Mouse (Mus musculus) midbrain, embryonic 16.5 days (tissue): Measurements from ENCODE around the gene Adgrv1. TPM values are rescaled to one million over a fixed set of nuclear protein-coding genes. Genes with fewer than 3 reads are reported as not detected.
A peak's percentile ranks its signal among the peaks of the same experiment; 100 is the strongest.

Experiments used
- ATAC-seq: fragments of 200-750 bp; cut with Nextera tagmentation; 2 replicates; pipeline ENCODE4 v1.8.0; 2017; ENCODE audit warnings: moderate TSS enrichment
- H3K27ac ChIP-seq: fragments of 300-500 bp; sonication (generic); 2 replicates; pipeline ENCODE4 v1.5.1; 2014; ENCODE audit warnings: mild to moderate bottlenecking, low read length, mixed read lengths
- H3K27me3 ChIP-seq: fragments of 300-500 bp; sonication (generic); 2 replicates; pipeline ENCODE4 v1.6.1; 2014; ENCODE audit warnings: low read depth, low read length, mixed read lengths; ENCODE audit not compliant: control insufficient read depth, insufficient read depth
- H3K36me3 ChIP-seq: fragments of 300-500 bp; sonication (generic); 2 replicates; pipeline ENCODE4 v1.6.1; 2014; ENCODE audit warnings: mild to moderate bottlenecking, low read length, moderate library complexity, mixed read lengths; ENCODE audit not compliant: control insufficient read depth, insufficient read depth
- H3K4me1 ChIP-seq: fragments of 300-500 bp; sonication (generic); 2 replicates; pipeline ENCODE4 v1.6.1; 2014; ENCODE audit warnings: mild to moderate bottlenecking, low read length, mixed read lengths; ENCODE audit not compliant: control insufficient read depth, insufficient read depth
- H3K4me2 ChIP-seq: fragments of 300-500 bp; sonication (generic); 2 replicates; pipeline ENCODE4 v1.6.1; 2014; ENCODE audit warnings: mild to moderate bottlenecking, low read length, mixed read lengths
- H3K4me3 ChIP-seq: fragments of 300-500 bp; sonication (generic); 2 replicates; pipeline ENCODE4 v1.5.1; 2014; ENCODE audit warnings: low read depth, mild to moderate bottlenecking, low read length, moderate library complexity, mixed read lengths
- H3K9ac ChIP-seq: fragments of 300-500 bp; sonication (generic); 2 replicates; pipeline ENCODE4 v1.6.1; 2014; ENCODE audit warnings: low read depth, low read length, mixed read lengths
- H3K9me3 ChIP-seq: fragments of 300-500 bp; sonication (generic); replicated peaks from 2 replicates; pipeline ENCODE4 v1.6.1; 2014; ENCODE audit warnings: mild to moderate bottlenecking, low read length, mixed read lengths; ENCODE audit not compliant: control insufficient read depth, poor library complexity, severe bottlenecking
- WGBS: fragments of 180-500 bp; shearing (Covaris S2); extraction: QIAGEN DNeasy Blood & Tissue Kit; methylation state at CpG from one replicate; pipeline ENCODE4 v1.1.7; 2014; 5-methylcytosine and 5-hydroxymethylcytosine counted together
- polyA plus RNA-seq: library from polyadenylated mRNA; unstranded; fragments of >200 nt; fragmentation: Nextera tagmentation; extraction: Ambion mirVana; gene quantifications from 2 replicates; pipeline ENCODE4 v1.2.1, GENCODE M21; 2015

The Adgrv1 gene
- polyA plus RNA-seq, 1 experiment from 2014 or later = 6.6 TPM

GRCm38 (mm10) chr13:81144434-81144833 is 488.5 kb downstream of the Adgrv1 start:
- H3K4me1 ChIP-seq = no peaks in the 10 kb centered on the region
- no peaks in the 10 kb centered on the region for H3K27me3 ChIP-seq
- no peak overlapping the region for H3K4me2 ChIP-seq
- no peak overlapping the region for H3K4me3 ChIP-seq
- no peak for ATAC-seq
- no peak overlapping the region for H3K9ac ChIP-seq
- H3K27ac ChIP-seq = no peak overlapping the region
- no peaks in the 10 kb centered on the region for H3K36me3 ChIP-seq
- 85% methylated on average over 1 of the region's 1 CpGs for WGBS
- H3K9me3 ChIP-seq = no peaks in the 10 kb centered on the region

DNA sequence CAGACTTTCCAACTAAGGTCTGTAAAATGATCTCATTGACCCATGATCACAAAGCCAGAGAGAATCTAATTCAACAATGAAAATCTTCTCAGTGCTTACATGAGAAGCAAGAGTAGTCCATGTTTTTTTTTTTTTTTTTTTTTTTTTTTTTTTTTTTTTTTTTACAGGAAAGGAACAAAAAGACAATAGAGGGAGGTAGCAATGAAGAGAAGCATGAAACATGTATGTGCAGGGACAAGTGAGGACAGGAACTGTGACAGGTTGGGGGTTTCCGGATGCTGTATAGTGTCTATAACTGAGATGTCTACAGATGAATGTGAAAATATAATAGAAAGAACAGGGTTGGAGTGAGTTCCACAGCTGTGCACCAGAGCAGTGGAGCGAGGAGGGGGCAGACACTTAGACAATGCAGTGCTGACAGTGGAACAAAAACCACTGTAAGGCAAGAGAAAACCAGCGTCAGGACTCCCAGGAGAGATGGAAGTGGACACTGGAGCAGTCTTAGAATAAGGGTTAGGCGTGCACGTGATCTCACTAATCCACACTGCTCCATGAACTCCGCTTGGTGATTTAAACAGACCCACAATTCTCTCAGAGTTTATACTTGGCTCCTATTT is 490.6 kb downstream of the Adgrv1 start:
- ATAC-seq = no peak
- H3K9me3 ChIP-seq = no peaks in the 10 kb centered on the region
- H3K36me3 ChIP-seq = no peaks in the 10 kb centered on the region
- no peak overlapping the region for H3K4me3 ChIP-seq
- no peaks in the 10 kb centered on the region for H3K27me3 ChIP-seq
- 43% methylated on average over 6 of the region's 6 CpGs for WGBS
- no peaks in the 10 kb centered on the region for H3K4me1 ChIP-seq
- no peak overlapping the region for H3K4me2 ChIP-seq
- no peak overlapping the region for H3K9ac ChIP-seq
- no peak overlapping the region for H3K27ac ChIP-seq

DNA sequence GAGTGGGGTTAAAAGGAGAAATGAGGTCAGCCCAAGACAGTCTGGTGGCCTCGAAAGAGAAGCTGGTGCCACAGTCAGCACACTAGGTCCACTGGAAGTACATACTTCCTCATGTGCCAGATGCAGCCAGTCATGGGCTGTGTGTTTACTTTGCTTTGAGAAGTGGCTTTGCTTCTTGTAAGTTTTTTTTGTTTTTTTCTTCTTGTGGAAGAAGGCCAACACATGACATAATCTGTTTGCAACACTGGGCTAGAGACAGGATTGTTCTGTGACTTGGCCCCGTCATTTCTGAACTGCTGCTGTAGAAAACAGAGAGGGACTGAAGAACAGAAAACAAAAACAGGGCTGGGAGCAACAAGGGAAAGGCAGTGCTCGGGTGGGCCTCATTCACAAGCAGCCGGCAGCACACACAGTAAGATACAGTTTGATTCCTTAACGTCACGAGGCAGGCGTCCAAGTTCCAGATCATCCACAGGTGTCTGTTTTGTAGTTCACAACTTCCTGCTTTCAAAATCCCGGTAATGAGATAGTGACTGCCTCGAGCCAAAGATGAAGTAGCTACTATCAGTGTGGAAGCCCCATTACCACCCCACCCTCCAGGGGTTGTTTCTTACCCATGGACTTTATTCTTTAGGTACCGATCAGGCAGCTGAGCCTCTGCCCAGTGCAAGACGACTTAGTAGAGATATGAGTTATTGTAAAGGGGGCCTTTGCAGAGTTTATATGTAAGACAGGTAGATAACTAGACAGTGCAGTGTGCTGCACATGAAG is 496.1 kb downstream of the Adgrv1 start:
- WGBS = 79% methylated on average over 11 of the region's 11 CpGs
- H3K9me3 ChIP-seq = no peaks in the 10 kb centered on the region
- no peaks in the 10 kb centered on the region for H3K4me1 ChIP-seq
- no peak overlapping the region for H3K27ac ChIP-seq
- ATAC-seq = no peak
- H3K27me3 ChIP-seq = no peaks in the 10 kb centered on the region
- no peaks in the 10 kb centered on the region for H3K36me3 ChIP-seq
- H3K4me2 ChIP-seq = no peak overlapping the region
- no peak overlapping the region for H3K9ac ChIP-seq
- H3K4me3 ChIP-seq = no peak overlapping the region

- no peak overlapping the region for H3K27ac ChIP-seq
- H3K9ac ChIP-seq = no peak overlapping the region
- H3K4me3 ChIP-seq = no peak overlapping the region
- no peaks in the 10 kb centered on the region for H3K27me3 ChIP-seq
- H3K4me1 ChIP-seq = no peaks in the 10 kb centered on the region
- WGBS = 85% methylated on average over 10 of the region's 10 CpGs
- H3K36me3 ChIP-seq = no peaks in the 10 kb centered on the region
- H3K4me2 ChIP-seq = no peak overlapping the region
- H3K9me3 ChIP-seq = no peaks in the 10 kb centered on the region
- no peak for ATAC-seq
These were observed 497.0 kb downstream of the Adgrv1 start for GRCm38 (mm10) chr13:81135953-81136352.

GRCm38 (mm10) chr13:81134412-81134811 is 498.5 kb downstream of the Adgrv1 start:
- Histone ChIP-seq H3K4me2 (no peak overlapping the region), H3K4me1 (no peaks in the 10 kb centered on the region), H3K27ac (no peak overlapping the region), H3K9ac (no peak overlapping the region), H3K4me3 (no peak overlapping the region), H3K27me3 (no peaks in the 10 kb centered on the region), H3K36me3 (no peaks in the 10 kb centered on the region), H3K9me3 (no peaks in the 10 kb centered on the region)
- ATAC-seq = no peak

DNA sequence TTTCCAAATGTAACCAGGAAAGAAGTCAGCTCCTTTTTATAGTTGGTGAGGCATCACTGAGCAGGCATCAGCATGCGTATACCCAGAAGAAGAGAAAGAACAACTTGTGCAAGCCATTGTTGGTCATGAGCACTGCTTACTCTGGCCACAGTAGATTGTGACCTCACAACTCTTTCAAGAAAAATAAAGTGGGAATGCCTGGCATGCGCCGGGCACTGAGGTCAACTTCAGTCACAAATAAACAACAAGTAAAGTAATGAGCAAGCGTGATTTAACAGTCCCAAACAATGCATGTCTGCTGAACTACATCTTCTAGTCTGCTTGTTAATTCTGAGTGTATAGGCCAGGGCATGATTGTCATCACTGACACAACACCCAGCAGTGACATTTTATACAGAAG is 499.6 kb downstream of the Adgrv1 start:
- no peaks in the 10 kb centered on the region for H3K27me3 ChIP-seq
- H3K4me3 ChIP-seq = no peak overlapping the region
- H3K4me2 ChIP-seq = no peak overlapping the region
- 67% methylated on average over 4 of the region's 4 CpGs for WGBS
- no peaks in the 10 kb centered on the region for H3K9me3 ChIP-seq
- ATAC-seq = no peak
- H3K4me1 ChIP-seq = no peaks in the 10 kb centered on the region
- no peak overlapping the region for H3K9ac ChIP-seq
- no peak overlapping the region for H3K27ac ChIP-seq
- H3K36me3 ChIP-seq = no peaks in the 10 kb centered on the region

- H3K9ac ChIP-seq = no peak overlapping the region
- no peaks in the 10 kb centered on the region for H3K36me3 ChIP-seq
- H3K4me3 ChIP-seq = no peak overlapping the region
- H3K9me3 ChIP-seq = no peaks in the 10 kb centered on the region
- no peaks in the 10 kb centered on the region for H3K27me3 ChIP-seq
- 79% methylated on average over 5 of the region's 5 CpGs for WGBS
- no peak overlapping the region for H3K27ac ChIP-seq
- H3K4me2 ChIP-seq = no peak overlapping the region
- no peaks in the 10 kb centered on the region for H3K4me1 ChIP-seq
- ATAC-seq = no peak
These were observed 500.3 kb downstream of the Adgrv1 start for GRCm38 (mm10) chr13:81132691-81133090.

GRCm38 (mm10) chr13:81131860-81132259 is 501.1 kb downstream of the Adgrv1 start:
- Histone ChIP-seq H3K27ac (no peak overlapping the region), H3K27me3 (no peaks in the 10 kb centered on the region), H3K4me2 (no peak overlapping the region), H3K4me3 (no peak overlapping the region), H3K9ac (no peak overlapping the region), H3K36me3 (no peaks in the 10 kb centered on the region), H3K9me3 (no peaks in the 10 kb centered on the region), H3K4me1 (no peaks in the 10 kb centered on the region)
- ATAC-seq = no peak
- 30% methylated on average over 6 of the region's 6 CpGs for WGBS

DNA sequence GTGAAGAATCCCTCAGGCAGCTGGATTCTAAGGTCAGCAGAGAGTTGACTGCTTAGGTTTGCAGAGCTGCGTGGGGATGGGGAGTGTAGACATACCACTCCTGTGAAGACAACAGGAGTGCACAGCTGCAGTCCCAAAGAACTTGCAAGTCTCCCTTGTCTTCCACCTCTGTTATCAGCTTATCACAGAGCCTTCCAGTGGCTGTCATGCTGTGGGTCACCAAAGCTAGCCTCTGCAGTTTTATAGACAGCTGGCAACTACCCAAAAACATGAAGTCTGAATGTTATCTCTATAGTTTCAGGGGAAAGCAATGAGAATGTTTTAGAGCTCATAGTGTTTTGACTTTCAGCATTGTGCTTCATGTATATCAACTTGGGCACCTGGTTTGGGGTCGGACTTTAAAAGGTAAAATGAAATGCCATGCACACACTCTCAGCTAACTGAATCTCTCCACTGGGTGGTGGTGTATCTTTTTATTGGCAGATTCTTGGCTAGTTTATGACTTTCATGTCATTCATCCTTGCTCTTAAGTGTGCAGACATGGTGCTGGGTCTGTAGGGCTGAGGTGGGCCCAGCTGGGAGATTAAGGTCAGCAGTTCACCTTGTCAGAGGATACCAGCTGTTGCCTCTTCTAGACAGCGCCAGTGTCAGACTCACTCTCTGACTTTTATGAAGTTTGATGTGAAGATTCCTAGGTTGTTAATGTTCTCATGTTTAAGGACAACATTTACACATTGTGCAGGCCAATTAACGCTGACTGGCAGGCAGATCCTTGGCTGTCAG is 502.0 kb downstream of the Adgrv1 start:
- no peak overlapping the region for H3K4me3 ChIP-seq
- WGBS = 73% methylated on average over 4 of the region's 4 CpGs
- H3K4me2 ChIP-seq = no peak overlapping the region
- no peaks in the 10 kb centered on the region for H3K27me3 ChIP-seq
- peak; percentile 52; the same call in 1 of the 2 replicates for ATAC-seq
- no peaks in the 10 kb centered on the region for H3K36me3 ChIP-seq
- no peak overlapping the region for H3K9ac ChIP-seq
- no peaks in the 10 kb centered on the region for H3K9me3 ChIP-seq
- H3K27ac ChIP-seq = no peak overlapping the region
- H3K4me1 ChIP-seq = no peaks in the 10 kb centered on the region
